Mouse (Mus musculus) limb, embryonic 11.5 days (tissue): ENCODE measurements around the gene Nck1. TPM values are rescaled to one million over a fixed set of nuclear protein-coding genes. Genes with fewer than 3 reads are reported as not detected.

Source experiments
- ATAC-seq: fragments of 200-750 bp; cut with Nextera tagmentation; 2 replicates; pipeline ENCODE4 v1.8.0; 2017; ENCODE audit warnings: low read depth; ENCODE audit not compliant: insufficient number of reproducible peaks, low FRiP score, low TSS enrichment
- DNase-seq: peaks from one replicate; pipeline ENCODE4 v3.0.0-alpha.2; 2015; ENCODE audit warnings: low spot score
- H3K27ac ChIP-seq: fragments of 300-500 bp; sonication (generic); replicated peaks from 2 replicates; pipeline ENCODE4 v1.5.1; 2014; ENCODE audit warnings: low read depth, mild to moderate bottlenecking, low read length
- H3K27me3 ChIP-seq: fragments of 300-500 bp; sonication (generic); 2 replicates; pipeline ENCODE4 v1.6.1; 2014; ENCODE audit warnings: mild to moderate bottlenecking, low read length, mixed read lengths; ENCODE audit not compliant: control insufficient read depth, insufficient read depth
- H3K36me3 ChIP-seq: fragments of 300-500 bp; sonication (generic); 2 replicates; pipeline ENCODE4 v1.6.1; 2014; ENCODE audit warnings: mild to moderate bottlenecking, low read length, moderate library complexity, mixed read lengths; ENCODE audit not compliant: control insufficient read depth, insufficient read depth
- H3K4me1 ChIP-seq: fragments of 300-500 bp; sonication (generic); 2 replicates; pipeline ENCODE4 v1.6.1; 2014; ENCODE audit warnings: low read length, mixed read lengths; ENCODE audit not compliant: control insufficient read depth, insufficient read depth
- H3K4me2 ChIP-seq: fragments of 300-500 bp; sonication (generic); 2 replicates; pipeline ENCODE4 v1.6.1; 2014; ENCODE audit warnings: low read depth, mild to moderate bottlenecking, moderate library complexity; ENCODE audit not compliant: severe bottlenecking
- H3K4me3 ChIP-seq: fragments of 300-500 bp; sonication (generic); 2 replicates; pipeline ENCODE4 v1.5.1; 2014; ENCODE audit warnings: low read depth, low read length
- H3K9ac ChIP-seq: fragments of 300-500 bp; sonication (generic); 2 replicates; pipeline ENCODE4 v1.6.1; 2014; ENCODE audit warnings: mild to moderate bottlenecking, low read length
- H3K9me3 ChIP-seq: fragments of 300-500 bp; sonication (generic); 2 replicates; pipeline ENCODE4 v1.6.1; 2016; ENCODE audit warnings: low read length; ENCODE audit not compliant: control insufficient read depth
- WGBS: fragments of 180-500 bp; shearing (Covaris S2); extraction: QIAGEN DNeasy Blood & Tissue Kit; methylation state at CpG from one replicate; pipeline ENCODE4 v1.1.7; 2014; 5-methylcytosine and 5-hydroxymethylcytosine counted together
- polyA plus RNA-seq: library from polyadenylated mRNA; unstranded; fragments of >200 nt; fragmentation: Nextera tagmentation; extraction: Ambion mirVana; gene quantifications from 2 replicates; pipeline ENCODE4 v1.2.1, GENCODE M21; 2014

Gene Nck1
- polyA plus RNA-seq, 1 experiment from 2014 or later = 80.6 TPM

DNA sequence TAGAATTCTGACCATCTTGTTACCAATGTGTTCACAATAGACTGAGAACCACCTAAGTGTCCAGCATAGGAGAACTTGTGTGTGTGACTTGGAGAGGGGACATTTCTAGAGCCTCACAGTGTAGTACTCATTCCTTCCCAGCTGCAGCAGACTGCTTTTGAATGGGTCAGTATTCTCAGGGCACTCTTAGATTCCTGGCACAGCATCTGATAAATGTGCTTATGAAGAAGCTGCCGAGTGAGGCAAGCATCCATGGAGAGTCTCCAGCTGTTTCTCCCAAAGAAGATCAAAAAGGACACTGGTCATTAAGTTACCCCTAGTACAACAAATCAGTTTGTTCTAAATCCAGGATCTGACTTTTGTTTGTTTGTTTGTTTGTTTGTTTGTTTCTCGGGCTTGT is 27.4 kb upstream of the Nck1 start:
- no peaks in the 10 kb centered on the region for H3K9me3 ChIP-seq
- peaks cover 6% of the 10 kb centered on the region; the same call in 1 of the 2 replicates for H3K27me3 ChIP-seq
- H3K9ac ChIP-seq = no peak overlapping the region
- WGBS = 70% methylated on average over 2 of the region's 2 CpGs
- H3K4me3 ChIP-seq = no peak overlapping the region
- DNase-seq = no peak
- H3K4me1 ChIP-seq = 0 out of 2 replicates have a peak, but pooled peaks cover 3% of the 10 kb centered on the region
- H3K4me2 ChIP-seq = no peak overlapping the region
- H3K27ac ChIP-seq = no peak overlapping the region
- ATAC-seq = no peak
- H3K36me3 ChIP-seq = no peaks in the 10 kb centered on the region

DNA sequence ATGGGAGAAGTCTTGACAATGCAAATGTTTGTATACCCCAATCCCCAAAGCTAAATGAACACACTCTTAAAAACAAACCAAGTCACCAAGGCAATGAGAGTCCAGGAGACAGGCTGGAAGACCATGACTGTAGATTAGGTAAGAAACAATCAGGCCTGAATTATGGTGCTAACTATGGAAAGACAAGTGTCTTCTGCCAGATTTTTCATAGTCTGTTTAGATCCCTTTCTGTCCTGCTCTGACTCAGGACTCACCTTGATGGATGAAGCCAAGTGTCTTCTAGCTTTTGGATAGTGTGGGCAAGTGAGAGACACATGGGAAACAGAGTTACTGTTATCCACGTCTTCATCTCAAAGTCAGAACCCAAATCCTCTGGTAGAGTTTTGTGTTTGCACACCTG is 25.6 kb upstream of the Nck1 start:
- no peak overlapping the region for H3K4me3 ChIP-seq

GRCm38 (mm10) chr9:100570626-100571233 is 24.8 kb upstream of the Nck1 start, which contains the start of gene Slc35g2:
Slc35g2 (minus strand) TSS chr9:100571090.
- Histone ChIP-seq H3K27me3 (peaks cover 6% of the 10 kb centered on the region; the same call in 1 of the 2 replicates), H3K27ac (no peak within 1 kb of the TSS), H3K4me3 (peak within 1 kb of the TSS; percentile 57), H3K4me2 (peak within 1 kb of the TSS; percentile 85), H3K9me3 (no peaks in the 10 kb centered on the region), H3K9ac (peak within 1 kb of the TSS; percentile 59), H3K4me1 (0 out of 2 replicates have a peak, but pooled peaks cover 3% of the 10 kb centered on the region), H3K36me3 (no peaks in the 10 kb centered on the region)
- DNase-seq (peak; percentile 83), ATAC-seq (peak; percentile 89)
- under 1% methylated on average over 51 of the region's 55 CpGs for WGBS

More for the DNA sequence above, 25.6 kb upstream of the Nck1 start:
- peaks cover 6% of the 10 kb centered on the region; the same call in 1 of the 2 replicates for H3K27me3 ChIP-seq
- no peak overlapping the region for H3K9ac ChIP-seq
- no peaks in the 10 kb centered on the region for H3K36me3 ChIP-seq
- H3K4me2 ChIP-seq = no peak overlapping the region; the same call in 1 of the 2 replicates
- H3K4me1 ChIP-seq = 0 out of 2 replicates have a peak, but pooled peaks cover 3% of the 10 kb centered on the region
- H3K27ac ChIP-seq = no peak overlapping the region
- DNase-seq = no peak
- 87% methylated on average over 1 of the region's 1 CpGs for WGBS
- ATAC-seq = no peak
- H3K9me3 ChIP-seq = no peaks in the 10 kb centered on the region

DNA sequence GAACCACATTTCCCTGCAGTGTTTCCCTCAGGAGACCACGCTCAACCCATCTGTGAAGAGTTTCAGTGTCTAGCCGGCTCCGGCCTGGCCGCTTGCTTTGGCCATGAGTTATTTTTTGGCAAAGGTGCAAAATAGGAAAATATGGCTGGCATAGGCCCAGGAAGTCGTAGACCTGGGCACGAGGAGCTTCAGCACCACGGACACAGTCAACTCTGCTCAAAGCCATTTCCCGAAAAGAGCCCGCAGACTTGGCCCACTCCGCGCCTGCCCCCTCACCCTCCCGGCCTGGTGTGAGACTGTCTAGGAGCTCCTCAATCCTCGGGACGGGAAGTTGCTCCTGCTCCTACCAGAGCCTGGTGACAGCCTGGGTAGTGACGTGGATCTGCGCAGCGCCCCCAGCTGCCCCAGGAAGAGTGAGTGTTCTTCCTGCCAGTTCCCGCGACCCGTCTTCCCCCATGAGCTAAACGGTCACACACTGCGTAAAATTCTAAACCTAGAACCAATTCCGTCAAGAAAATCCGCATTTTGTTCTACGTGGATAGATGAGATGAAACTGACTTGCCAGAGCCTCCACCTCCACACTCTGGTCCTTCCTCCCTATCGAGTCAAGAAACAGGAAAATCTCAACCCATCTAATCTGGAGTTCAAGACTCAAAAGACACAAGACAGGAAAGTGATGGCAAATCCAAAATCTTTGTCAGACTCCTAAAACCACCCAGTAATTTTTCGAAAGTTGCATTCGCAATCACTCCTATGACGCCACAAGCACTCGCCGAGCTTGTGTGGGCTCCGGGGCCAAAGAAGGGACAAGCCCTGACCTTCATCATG is 24.1 kb upstream of the Nck1 start:
- WGBS = 11% methylated on average over 32 of the region's 32 CpGs
- no peaks in the 10 kb centered on the region for H3K9me3 ChIP-seq
- peak; percentile 51; the same call in 1 of the 2 replicates for ATAC-seq
- peaks cover 6% of the 10 kb centered on the region; the same call in 1 of the 2 replicates for H3K27me3 ChIP-seq
- H3K4me3 ChIP-seq = peak overlapping the region; percentile 57
- no peaks in the 10 kb centered on the region for H3K36me3 ChIP-seq
- DNase-seq = peak; percentile 59
- peak overlapping the region; percentile 85 for H3K4me2 ChIP-seq
- H3K9ac ChIP-seq = peak overlapping the region; percentile 59; the same call in 1 of the 2 replicates
- H3K27ac ChIP-seq = no peak overlapping the region
- H3K4me1 ChIP-seq = 0 out of 2 replicates have a peak, but pooled peaks cover 3% of the 10 kb centered on the region

GRCm38 (mm10) chr9:100560251-100560890 is 14.4 kb upstream of the Nck1 start:
- no peak overlapping the region for H3K27ac ChIP-seq
- no peak overlapping the region for H3K9ac ChIP-seq
- no peaks in the 10 kb centered on the region for H3K9me3 ChIP-seq
- H3K4me3 ChIP-seq = no peak overlapping the region
- no peaks in the 10 kb centered on the region for H3K4me1 ChIP-seq
- WGBS = 90% methylated on average over 10 of the region's 10 CpGs
- H3K4me2 ChIP-seq = no peak overlapping the region
- no peaks in the 10 kb centered on the region for H3K36me3 ChIP-seq
- H3K27me3 ChIP-seq = no peaks in the 10 kb centered on the region
- no peak for ATAC-seq
- no peak for DNase-seq

DNA sequence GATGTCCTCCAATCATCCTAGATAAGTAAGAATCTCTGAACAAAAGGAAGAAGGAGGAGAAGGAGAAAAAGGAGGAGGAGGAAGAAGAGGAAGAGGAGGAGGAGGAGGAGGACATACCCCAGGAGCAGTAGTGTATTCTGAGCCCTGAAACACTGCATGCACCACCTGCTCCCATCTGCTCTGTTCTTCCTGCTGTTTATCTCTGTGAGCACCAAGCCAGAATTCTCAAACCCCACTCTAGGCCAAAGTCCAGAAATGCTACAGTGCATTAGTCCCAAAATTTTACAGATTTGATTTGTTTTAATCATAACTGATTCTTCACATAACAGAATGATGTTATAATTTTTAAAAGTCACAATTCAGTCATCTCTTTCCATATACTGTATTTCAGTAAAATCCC is 13.1 kb upstream of the Nck1 start:
- H3K9ac ChIP-seq = no peak overlapping the region
- no peaks in the 10 kb centered on the region for H3K4me1 ChIP-seq
- H3K27me3 ChIP-seq = no peaks in the 10 kb centered on the region
- H3K4me2 ChIP-seq = no peak overlapping the region
- no peak overlapping the region for H3K27ac ChIP-seq
- H3K36me3 ChIP-seq = no peaks in the 10 kb centered on the region
- H3K9me3 ChIP-seq = no peaks in the 10 kb centered on the region
- ATAC-seq (no peak), DNase-seq (no peak)
- H3K4me3 ChIP-seq = no peak overlapping the region

- 74% methylated on average over 4 of the region's 4 CpGs for WGBS
- no peaks in the 10 kb centered on the region for H3K27me3 ChIP-seq
Observed at GRCm38 (mm10) chr9:100558023-100558573, 12.2 kb upstream of the Nck1 start.

DNA sequence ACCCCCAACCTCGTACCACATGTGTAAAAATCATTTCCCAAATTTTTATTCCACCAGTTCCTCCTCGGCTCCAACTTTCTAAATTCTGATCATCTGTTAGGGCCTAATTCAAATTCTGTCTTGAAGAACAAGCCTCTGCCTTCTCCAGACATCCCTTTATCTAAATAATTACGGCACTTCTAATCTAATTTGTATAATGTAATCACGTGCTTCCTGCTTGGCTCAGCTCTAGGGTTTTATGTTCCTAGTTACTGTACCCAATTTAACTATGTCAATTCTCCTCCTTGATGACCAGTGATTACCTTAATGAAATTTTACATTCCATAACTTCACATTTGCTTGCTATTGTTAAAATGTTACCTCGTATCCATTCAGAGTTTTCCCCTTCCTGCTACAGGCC is 9.8 kb upstream of the Nck1 start:
- Histone ChIP-seq H3K36me3 (no peaks in the 10 kb centered on the region), H3K4me2 (no peak overlapping the region), H3K27me3 (no peaks in the 10 kb centered on the region), H3K9me3 (no peaks in the 10 kb centered on the region), H3K4me3 (no peak overlapping the region), H3K27ac (no peak overlapping the region), H3K4me1 (no peaks in the 10 kb centered on the region), H3K9ac (no peak overlapping the region)
- WGBS = 75% methylated on average over 5 of the region's 5 CpGs
- ATAC-seq = no peak
- DNase-seq = no peak

More at GRCm38 (mm10) chr9:100558023-100558573, 12.2 kb upstream of the Nck1 start:
- Histone ChIP-seq H3K4me3 (no peak overlapping the region), H3K9me3 (no peaks in the 10 kb centered on the region), H3K4me2 (no peak overlapping the region), H3K9ac (no peak overlapping the region), H3K4me1 (no peaks in the 10 kb centered on the region), H3K36me3 (no peaks in the 10 kb centered on the region), H3K27ac (no peak overlapping the region)
- ATAC-seq = no peak
- DNase-seq = no peak
